Mouse (Mus musculus): ENCODE measurements around the gene Trhr2.

DNA sequence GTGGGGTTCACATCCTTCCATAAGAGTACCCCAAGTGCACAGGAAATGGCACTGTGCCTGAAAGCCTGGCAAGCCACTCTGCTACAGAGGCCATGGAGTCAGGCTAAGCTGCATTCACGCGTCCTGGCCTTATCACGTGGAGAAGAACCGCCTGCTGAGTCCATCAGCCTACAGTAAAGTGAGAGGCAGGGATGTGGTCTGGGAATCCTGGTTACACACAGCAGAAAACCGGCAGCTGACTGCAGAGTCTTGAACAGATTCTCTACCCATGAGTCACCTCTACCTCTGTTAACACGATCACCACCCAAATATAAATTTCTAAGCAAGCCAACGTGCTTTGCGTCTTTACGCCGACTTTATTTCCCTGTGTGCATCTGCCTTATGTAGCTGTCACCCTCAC, 7.9 kb upstream of the Trhr2 start:
- TF ChIP-seq CTCF (IDR thresholded peaks at IDR 0.05; ENCODE audit: insufficient read depth, low read depth, low read length) (no peak), POLR2A (IDR thresholded peaks at IDR 0.05; ENCODE audit: insufficient read depth, low read depth, low read length) (no peak)

Measured in olfactory bulb, adult 2 months (tissue).